Mouse (Mus musculus): ENCODE data around the gene Axin2. TPM values are rescaled to one million over a fixed set of nuclear protein-coding genes. Genes with fewer than 3 reads are reported as not detected.

Axin2 gene
- polyA plus RNA-seq, 1 experiment = 2.5 TPM

DNA sequence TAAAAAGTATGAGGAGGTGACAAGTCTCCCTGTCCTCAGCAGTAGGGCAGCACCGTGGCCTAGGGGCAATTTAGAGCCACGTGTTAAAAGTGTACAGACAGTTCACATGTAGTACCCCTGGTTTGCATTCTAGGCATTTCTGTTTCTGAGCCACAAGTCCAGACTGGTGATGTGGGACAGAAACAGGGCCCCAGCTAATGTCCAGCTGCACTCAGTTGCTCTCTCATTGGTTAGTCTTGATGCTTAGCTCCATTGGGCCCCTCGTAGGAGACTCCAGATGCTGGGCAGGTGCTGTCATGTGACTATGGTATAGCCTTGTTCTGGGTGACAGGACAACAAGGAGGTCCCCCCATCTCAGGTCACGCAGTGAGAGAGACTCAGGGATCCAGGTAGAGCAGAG lies 9.0 kb downstream of the Axin2 start:
- WGBS = 66% methylated on average over 4 of the region's 4 CpGs
- Histone ChIP-seq H3K4me3 (replicated peaks; ENCODE audit: control insufficient read depth, low read depth, low read length) (no peak overlapping the region), H3K27ac (ENCODE audit: control insufficient read depth, insufficient read depth, low read depth, low read length, poor library complexity) (no peak overlapping the region), H3K4me1 (ENCODE audit: control insufficient read depth, insufficient read depth, low read length) (no peaks in the 10 kb centered on the region)
- TF ChIP-seq CTCF (IDR thresholded peaks at IDR 0.05; ENCODE audit: control insufficient read depth, insufficient read depth, low read length) (no peak), POLR2A (IDR thresholded peaks at IDR 0.05; ENCODE audit: borderline replicate concordance, control insufficient read depth, low read depth, low read length) (no peak)

DNA sequence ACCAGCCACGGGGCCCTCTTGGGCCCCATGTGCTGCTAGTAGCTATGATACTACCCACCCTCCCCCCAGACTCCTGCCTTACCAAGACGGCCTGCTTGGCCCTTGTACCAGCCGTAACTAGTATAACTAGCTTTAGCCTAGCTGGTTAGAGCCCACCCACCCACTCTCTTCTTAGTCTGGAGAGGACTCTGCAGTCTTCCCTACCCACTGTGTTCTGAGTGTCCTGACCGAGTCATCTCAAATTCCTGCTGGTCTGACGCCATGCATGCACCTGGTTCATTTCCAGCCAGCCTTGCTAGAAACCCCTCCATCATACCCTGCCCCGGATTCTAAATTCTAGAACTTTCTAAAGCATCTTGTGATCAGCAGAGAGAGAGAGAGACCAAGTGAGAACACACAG lies 9.6 kb downstream of the Axin2 start:
- TF ChIP-seq POLR2A (IDR thresholded peaks at IDR 0.05; ENCODE audit: borderline replicate concordance, control insufficient read depth, low read depth, low read length) (no peak), CTCF (IDR thresholded peaks at IDR 0.05; ENCODE audit: control insufficient read depth, insufficient read depth, low read length) (no peak)
- Histone ChIP-seq H3K27ac (ENCODE audit: control insufficient read depth, insufficient read depth, low read depth, low read length, poor library complexity) (no peak overlapping the region), H3K4me1 (ENCODE audit: control insufficient read depth, insufficient read depth, low read length) (no peaks in the 10 kb centered on the region), H3K4me3 (replicated peaks; ENCODE audit: control insufficient read depth, low read depth, low read length) (no peak overlapping the region)
- 82% methylated on average over 6 of the region's 6 CpGs for WGBS

DNA sequence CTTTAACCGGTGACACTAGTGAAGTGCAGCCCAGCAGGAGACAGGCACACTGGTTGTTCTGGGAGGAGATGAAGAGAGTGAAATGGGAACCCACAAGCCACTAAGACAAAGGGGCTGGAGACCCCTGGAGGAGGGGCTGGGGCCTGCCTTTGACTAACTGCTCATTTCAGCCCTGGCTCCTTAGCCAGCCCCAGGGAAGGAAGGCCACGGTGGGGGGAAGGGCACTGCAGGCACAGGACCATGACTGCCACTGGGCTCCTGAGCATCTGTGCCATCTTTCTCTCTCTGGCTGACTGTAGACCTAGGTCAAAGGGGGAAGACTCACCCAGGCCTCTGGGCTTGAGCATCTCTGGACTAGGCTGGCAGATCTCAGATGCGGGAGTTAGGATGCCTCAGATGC lies 10.5 kb downstream of the Axin2 start:
- H3K27ac ChIP-seq (ENCODE audit: control insufficient read depth, insufficient read depth, low read depth, low read length, poor library complexity) = no peak overlapping the region
- no peak for TF ChIP-seq POLR2A (IDR thresholded peaks at IDR 0.05; ENCODE audit: borderline replicate concordance, control insufficient read depth, low read depth, low read length)
- no peak for TF ChIP-seq CTCF (IDR thresholded peaks at IDR 0.05; ENCODE audit: control insufficient read depth, insufficient read depth, low read length)
- H3K4me3 ChIP-seq (replicated peaks; ENCODE audit: control insufficient read depth, low read depth, low read length) = no peak overlapping the region
- 59% methylated on average over 3 of the region's 3 CpGs for WGBS
- no peaks in the 10 kb centered on the region for H3K4me1 ChIP-seq (ENCODE audit: control insufficient read depth, insufficient read depth, low read length)

DNA sequence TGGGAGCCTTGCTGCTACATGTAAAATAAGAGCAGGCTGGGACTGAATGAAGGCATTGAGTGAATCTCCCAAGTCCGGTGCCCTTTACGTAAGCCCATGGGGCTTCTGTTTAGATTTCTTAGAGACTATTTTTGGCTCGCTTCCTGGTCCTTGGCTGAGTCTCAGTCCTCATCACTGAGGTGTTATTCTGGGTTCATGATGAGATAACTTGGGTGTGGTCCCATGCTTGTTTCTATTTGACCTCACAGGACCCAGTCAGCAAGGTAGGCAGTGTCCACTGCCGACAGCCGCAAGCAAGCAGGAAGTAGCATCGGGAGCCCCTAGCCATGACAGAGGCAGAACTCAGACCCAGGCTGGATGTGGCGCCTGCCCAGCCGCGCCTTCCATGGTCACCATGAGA lies 13.7 kb downstream of the Axin2 start:
- no peaks in the 10 kb centered on the region for H3K4me1 ChIP-seq (ENCODE audit: control insufficient read depth, insufficient read depth, low read length)
- H3K27ac ChIP-seq (ENCODE audit: control insufficient read depth, insufficient read depth, low read depth, low read length, poor library complexity) = no peak overlapping the region
- no peak overlapping the region for H3K4me3 ChIP-seq (replicated peaks; ENCODE audit: control insufficient read depth, low read depth, low read length)
- WGBS = 82% methylated on average over 9 of the region's 9 CpGs
- no peak for TF ChIP-seq POLR2A (IDR thresholded peaks at IDR 0.05; ENCODE audit: borderline replicate concordance, control insufficient read depth, low read depth, low read length)
- TF ChIP-seq CTCF (IDR thresholded peaks at IDR 0.05; ENCODE audit: control insufficient read depth, insufficient read depth, low read length) = no peak

DNA sequence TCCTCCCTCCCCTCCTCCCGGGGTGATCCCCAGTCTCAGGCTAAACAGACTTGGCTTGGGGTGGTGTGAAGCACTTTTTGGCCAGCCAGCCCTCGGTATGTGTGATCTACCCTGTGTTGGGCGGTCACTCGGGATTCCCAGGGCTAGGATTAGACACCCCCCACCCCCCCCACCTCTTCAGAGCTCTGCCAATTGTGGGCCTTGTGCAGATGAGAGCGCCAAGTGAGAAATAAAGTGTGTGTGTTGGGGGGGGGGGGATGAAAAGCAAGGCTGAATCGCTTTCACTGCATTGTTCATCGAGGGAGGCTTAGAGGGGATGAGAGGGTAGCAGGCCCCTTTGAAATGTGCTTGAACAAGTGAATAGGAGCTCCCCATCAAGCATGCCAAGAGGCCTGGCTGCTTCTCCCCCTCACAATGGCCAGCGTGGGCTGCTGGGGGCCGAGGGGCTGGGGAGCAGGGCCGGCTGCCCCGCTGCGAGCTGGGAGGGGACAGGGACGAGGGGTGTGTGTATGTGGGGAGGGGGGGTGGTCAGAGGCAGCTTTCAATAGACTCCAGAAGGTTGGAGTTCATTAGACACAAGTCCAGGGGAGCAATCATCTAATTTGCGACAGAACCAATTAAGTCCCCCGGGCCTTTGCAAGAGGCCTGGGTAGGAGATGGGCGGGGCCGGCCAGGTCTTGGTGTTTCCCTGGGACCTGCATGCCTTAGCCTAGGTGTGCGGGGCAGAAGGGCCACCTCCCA lies 15.1 kb downstream of the Axin2 start:
- TF ChIP-seq POLR2A (IDR thresholded peaks at IDR 0.05; ENCODE audit: borderline replicate concordance, control insufficient read depth, low read depth, low read length) (no peak), CTCF (IDR thresholded peaks at IDR 0.05; ENCODE audit: control insufficient read depth, insufficient read depth, low read length) (no peak)
- WGBS = 84% methylated on average over 18 of the region's 18 CpGs

DNA sequence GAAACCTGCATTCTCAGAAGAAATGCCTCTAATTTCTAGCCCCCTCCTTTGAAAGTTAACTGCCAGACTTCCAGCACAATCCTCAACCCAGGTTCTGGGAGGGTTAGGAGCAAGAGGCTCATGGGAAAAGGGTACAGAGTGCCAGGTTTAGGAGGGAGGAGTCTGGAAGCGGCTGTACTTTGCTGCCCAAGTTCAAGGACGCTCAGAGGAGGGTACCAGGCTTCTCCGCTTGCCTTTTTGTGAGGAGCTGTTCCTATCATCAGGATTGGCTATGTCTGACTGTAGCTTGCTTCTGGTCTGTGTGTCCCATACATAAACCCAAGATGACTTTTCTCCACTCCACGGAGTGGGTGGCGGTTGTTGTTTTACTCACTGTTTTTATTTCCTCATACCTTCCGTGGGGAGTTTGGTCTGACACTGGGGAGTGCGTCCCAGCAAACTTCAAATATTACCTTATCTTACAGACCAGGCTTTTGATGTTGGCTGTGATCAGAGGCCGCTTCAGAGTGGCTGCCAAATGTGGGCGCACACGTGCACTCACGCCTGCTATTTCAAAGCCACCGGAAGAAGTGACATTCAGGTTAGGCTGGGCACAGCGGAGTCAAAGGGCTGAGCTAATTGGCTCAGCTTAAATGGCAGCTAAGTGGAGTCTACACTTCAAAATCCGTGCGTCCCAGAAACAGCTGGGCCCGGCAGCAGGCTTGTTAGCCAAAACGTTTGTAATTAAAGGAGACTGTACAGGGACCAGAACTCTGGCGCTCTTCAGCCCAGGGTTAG lies 16.1 kb downstream of the Axin2 start:
- H3K4me3 ChIP-seq (replicated peaks; ENCODE audit: control insufficient read depth, low read depth, low read length) = no peak overlapping the region
- no peaks in the 10 kb centered on the region for H3K4me1 ChIP-seq (ENCODE audit: control insufficient read depth, insufficient read depth, low read length)
- H3K27ac ChIP-seq (ENCODE audit: control insufficient read depth, insufficient read depth, low read depth, low read length, poor library complexity) = no peak overlapping the region
- WGBS = 71% methylated on average over 18 of the region's 18 CpGs
- TF ChIP-seq CTCF (IDR thresholded peaks at IDR 0.05; ENCODE audit: control insufficient read depth, insufficient read depth, low read length) = no peak

More for the DNA sequence above, 15.1 kb downstream of the Axin2 start:
- no peak overlapping the region for H3K27ac ChIP-seq (ENCODE audit: control insufficient read depth, insufficient read depth, low read depth, low read length, poor library complexity)
- H3K4me1 ChIP-seq (ENCODE audit: control insufficient read depth, insufficient read depth, low read length) = no peaks in the 10 kb centered on the region
- no peak overlapping the region for H3K4me3 ChIP-seq (replicated peaks; ENCODE audit: control insufficient read depth, low read depth, low read length)

DNA sequence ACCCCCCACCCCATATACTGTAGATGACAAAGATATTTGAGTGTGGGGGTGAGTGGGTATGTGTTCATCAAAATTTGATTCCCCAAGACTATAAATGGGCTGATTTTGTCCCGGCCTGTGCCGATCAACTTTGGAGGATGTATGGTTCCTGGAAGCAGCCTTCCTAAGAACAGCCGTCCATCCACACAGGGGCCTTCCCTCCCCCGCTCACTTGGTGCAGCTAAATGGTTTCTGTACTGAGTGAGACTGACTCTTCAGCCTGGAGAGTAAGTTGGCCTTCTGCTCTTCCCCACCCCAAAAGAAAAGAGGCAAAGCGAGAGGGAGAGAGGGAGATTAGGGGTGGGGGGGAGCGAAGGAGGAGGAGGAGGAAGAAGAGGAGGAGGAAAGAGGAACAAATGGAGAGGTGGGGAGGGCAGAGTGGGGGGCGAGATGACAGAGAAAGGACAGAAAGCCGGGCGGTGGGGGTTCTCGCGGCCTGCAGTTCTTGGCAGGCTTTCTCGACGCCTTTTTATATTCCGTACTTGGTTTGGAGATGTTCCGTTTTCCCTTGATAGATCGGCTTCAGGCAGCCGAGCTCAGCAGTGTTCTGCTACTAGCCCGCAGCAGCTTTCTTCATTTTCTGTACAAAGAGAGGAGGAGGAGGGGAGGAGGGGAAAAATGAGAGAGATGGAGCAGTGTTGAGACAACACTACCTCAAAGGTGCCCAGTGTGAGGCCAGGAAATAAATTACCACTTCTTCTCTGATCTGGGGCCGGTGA lies 20.7 kb downstream of the Axin2 start:
- Histone ChIP-seq H3K27ac (ENCODE audit: control insufficient read depth, insufficient read depth, low read depth, low read length, poor library complexity) (no peak overlapping the region), H3K4me3 (replicated peaks; ENCODE audit: control insufficient read depth, low read depth, low read length) (no peak overlapping the region), H3K4me1 (ENCODE audit: control insufficient read depth, insufficient read depth, low read length) (no peaks in the 10 kb centered on the region)
- WGBS = 81% methylated on average over 19 of the region's 19 CpGs
- TF ChIP-seq CTCF (IDR thresholded peaks at IDR 0.05; ENCODE audit: control insufficient read depth, insufficient read depth, low read length) (no peak), POLR2A (IDR thresholded peaks at IDR 0.05; ENCODE audit: borderline replicate concordance, control insufficient read depth, low read depth, low read length) (no peak)

DNA sequence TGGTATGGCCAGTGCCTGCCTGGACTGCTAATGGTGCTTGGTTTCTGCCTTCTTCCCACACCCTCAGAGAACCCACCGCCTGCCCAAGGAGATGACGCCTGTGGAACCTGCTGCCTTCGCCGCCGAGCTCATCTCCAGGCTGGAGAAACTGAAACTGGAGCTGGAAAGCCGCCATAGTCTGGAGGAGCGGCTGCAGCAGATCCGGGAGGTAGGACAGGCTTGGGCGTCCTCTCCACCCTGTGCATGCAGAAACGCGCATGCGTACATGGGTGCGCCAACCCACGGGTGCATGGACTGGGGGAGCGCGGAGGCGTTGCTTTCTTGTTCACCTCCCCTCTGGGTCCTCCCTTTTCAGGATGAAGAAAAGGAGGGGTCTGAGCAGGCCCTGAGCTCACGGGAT lies 21.7 kb downstream of the Axin2 start:
- Histone ChIP-seq H3K27ac (ENCODE audit: control insufficient read depth, insufficient read depth, low read depth, low read length, poor library complexity) (no peak overlapping the region), H3K4me1 (ENCODE audit: control insufficient read depth, insufficient read depth, low read length) (no peaks in the 10 kb centered on the region), H3K4me3 (replicated peaks; ENCODE audit: control insufficient read depth, low read depth, low read length) (no peak overlapping the region)
- no peak for TF ChIP-seq CTCF (IDR thresholded peaks at IDR 0.05; ENCODE audit: control insufficient read depth, insufficient read depth, low read length)
- TF ChIP-seq POLR2A (IDR thresholded peaks at IDR 0.05; ENCODE audit: borderline replicate concordance, control insufficient read depth, low read depth, low read length) = no peak
- WGBS = 93% methylated on average over 18 of the region's 18 CpGs

Data from bone marrow, adult 2 months (tissue).